Mouse (Mus musculus) testis, postnatal 10 days (tissue): ENCODE results near the gene Amfr.

Experiments used
- DNase-seq: peaks from one replicate; pipeline ENCODE4 v3.0.0; 2021; ENCODE audit warnings: low spot score

The Amfr gene

GRCm38 (mm10) chr8:93932873-93933272 is 79.8 kb downstream of the Amfr start:
- DNase-seq = peak; percentile 84

- no peak for DNase-seq
These were observed 81.3 kb downstream of the Amfr start for GRCm38 (mm10) chr8:93931336-93931735.

GRCm38 (mm10) chr8:93929233-93929632 is 83.4 kb downstream of the Amfr start:
- no peak for DNase-seq

GRCm38 (mm10) chr8:93925513-93925912 is 87.1 kb downstream of the Amfr start:
- no peak for DNase-seq

GRCm38 (mm10) chr8:93923897-93924334 is 88.7 kb downstream of the Amfr start:
- DNase-seq = no peak
